Mouse (Mus musculus) C2C12 (cell line): ENCODE results near the gene Ap5b1. TPM values are rescaled to one million over a fixed set of nuclear protein-coding genes. Genes with fewer than 3 reads are reported as not detected.

ENCODE experiments used
- H3K27me3 ChIP-seq: one replicate; pipeline ENCODE4 v1.6.1; 2011; ENCODE audit not compliant: control insufficient read depth, insufficient read depth, insufficient read length
- H3K36me3 ChIP-seq: one replicate; pipeline ENCODE4 v1.6.1; 2011; ENCODE audit not compliant: control insufficient read depth, insufficient read depth
- H3K4me3 ChIP-seq: one replicate; pipeline ENCODE4 v1.5.1; 2011; ENCODE audit warnings: mild to moderate bottlenecking, control low read depth; ENCODE audit not compliant: poor library complexity, insufficient read depth, severe bottlenecking
- H3K79me2 ChIP-seq: one replicate; pipeline ENCODE4 v1.6.1; 2011; ENCODE audit not compliant: control insufficient read depth, insufficient read depth
- H3K79me3 ChIP-seq: one replicate; pipeline ENCODE4 v1.6.1; 2011; ENCODE audit warnings: low read depth, control low read depth
- H3ac ChIP-seq: one replicate; pipeline ENCODE3; 2011; ENCODE audit warnings: low read depth; ENCODE audit not compliant: control insufficient read depth, insufficient read length
- CEBPB ChIP-seq: IDR thresholded peaks from one replicate; pipeline ENCODE4 v1.6.1; 2011; ENCODE audit warnings: low read depth, mild to moderate bottlenecking, control low read depth, moderate library complexity
- CTCF ChIP-seq: IDR thresholded peaks from one replicate; pipeline ENCODE4 v1.5.1; 2011; ENCODE audit not compliant: control insufficient read depth, insufficient read depth, insufficient read length
- FOSL1 ChIP-seq: IDR thresholded peaks from one replicate; pipeline ENCODE4 v1.8.0; 2011; ENCODE audit warnings: mild to moderate bottlenecking, low read length; ENCODE audit not compliant: poor library complexity, insufficient read depth, severe bottlenecking
- MAX ChIP-seq: IDR thresholded peaks from one replicate; pipeline ENCODE4 v1.6.1; 2011; ENCODE audit warnings: mild to moderate bottlenecking, control low read depth
- MYOD1 ChIP-seq: IDR thresholded peaks from one replicate; pipeline ENCODE4 v1.6.1; 2011; ENCODE audit warnings: low read depth; ENCODE audit not compliant: control insufficient read depth, insufficient read length
- MYOG ChIP-seq: IDR thresholded peaks from one replicate; pipeline ENCODE4 v1.6.1; 2011; ENCODE audit not compliant: control insufficient read depth, insufficient read length; ENCODE audit errors: extremely low read depth
- USF1 ChIP-seq: IDR thresholded peaks from one replicate; pipeline ENCODE4 v1.6.1; 2011; ENCODE audit warnings: low read depth, mild to moderate bottlenecking, control low read depth, moderate library complexity
- polyA plus RNA-seq: library from polyadenylated mRNA; unstranded; fragments of >200 nt; fragmentation: generic; extraction: Trizol; gene quantifications from one replicate; pipeline ENCODE4 v1.2.1, GENCODE M21; 2012; ENCODE audit warnings: missing spikeins

The Ap5b1 gene
- polyA plus RNA-seq, 1 experiment, result 3.9 TPM

- Histone ChIP-seq H3K79me2 (peaks cover 36% of the 10 kb centered on the region), H3K79me3 (peaks cover 7% of the 10 kb centered on the region), H3K4me3 (no peak overlapping the region), H3ac (no peak overlapping the region), H3K27me3 (no peaks in the 10 kb centered on the region), H3K36me3 (peaks cover 56% of the 10 kb centered on the region)
- TF ChIP-seq MYOG (no peak), USF1 (no peak), MYOD1 (no peak), CTCF (no peak)
Measured at GRCm38 (mm10) chr19:5607705-5608410, 40.0 kb downstream of the Ap5b1 start.

DNA sequence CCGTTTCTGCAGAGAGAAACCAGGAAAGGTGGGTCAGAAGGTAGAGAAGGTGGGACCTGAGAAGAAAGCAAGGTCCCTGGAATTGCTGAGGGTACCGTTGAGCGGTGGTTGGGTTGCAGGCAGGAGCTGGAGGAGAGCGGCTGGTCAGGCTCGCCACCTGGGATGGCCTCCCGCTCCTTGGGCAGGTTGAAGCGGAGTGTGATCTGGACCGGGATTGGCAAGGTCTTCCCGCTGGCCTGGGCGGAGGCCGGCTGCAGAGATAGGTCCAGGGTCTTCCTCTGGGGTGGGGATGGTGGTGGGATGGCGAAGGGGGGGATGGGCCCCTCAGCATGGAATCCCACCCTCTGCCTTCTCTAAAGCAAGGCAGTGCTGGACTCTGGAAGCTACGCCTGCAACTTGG lies 40.9 kb downstream of the Ap5b1 start:
- Histone ChIP-seq H3K79me3 (peaks cover 3% of the 10 kb centered on the region), H3ac (no peak overlapping the region), H3K4me3 (peak overlapping the region; percentile 46), H3K36me3 (peaks cover 48% of the 10 kb centered on the region), H3K27me3 (no peaks in the 10 kb centered on the region), H3K79me2 (peaks cover 28% of the 10 kb centered on the region)
- TF ChIP-seq FOSL1 (no peak), USF1 (no peak), MYOD1 (no peak), MYOG (no peak), MAX (no peak), CEBPB (no peak), CTCF (no peak)

GRCm38 (mm10) chr19:5609171-5609546 lies 41.3 kb downstream of the Ap5b1 start:
- Histone ChIP-seq H3K79me2 (peaks cover 23% of the 10 kb centered on the region), H3K36me3 (peaks cover 44% of the 10 kb centered on the region), H3K27me3 (no peaks in the 10 kb centered on the region), H3K4me3 (peak overlapping the region; percentile 46), H3ac (peak overlapping the region; percentile 74), H3K79me3 (peaks cover 3% of the 10 kb centered on the region)
- TF ChIP-seq MYOG (no peak), CEBPB (no peak), MAX (no peak), CTCF (no peak), USF1 (no peak), MYOD1 (no peak), FOSL1 (no peak)

GRCm38 (mm10) chr19:5609547-5610404 lies 42.0 kb downstream of the Ap5b1 start, which contains the start of gene Kat5:
Gene Kat5, minus strand, starts transcription at chr19:5610237.
- H3K79me2 ChIP-seq, result peaks cover 21% of the 10 kb centered on the region
- H3K4me3 ChIP-seq, result peak within 1 kb of the TSS; percentile 46
- TF ChIP-seq USF1 (peak; percentile 98), FOSL1 (no peak)
- H3K79me3 ChIP-seq, result peaks cover 3% of the 10 kb centered on the region
- H3K27me3 ChIP-seq, result no peaks in the 10 kb centered on the region
- H3K36me3 ChIP-seq, result peaks cover 38% of the 10 kb centered on the region
- peak within 1 kb of the TSS; percentile 89 for H3ac ChIP-seq

DNA sequence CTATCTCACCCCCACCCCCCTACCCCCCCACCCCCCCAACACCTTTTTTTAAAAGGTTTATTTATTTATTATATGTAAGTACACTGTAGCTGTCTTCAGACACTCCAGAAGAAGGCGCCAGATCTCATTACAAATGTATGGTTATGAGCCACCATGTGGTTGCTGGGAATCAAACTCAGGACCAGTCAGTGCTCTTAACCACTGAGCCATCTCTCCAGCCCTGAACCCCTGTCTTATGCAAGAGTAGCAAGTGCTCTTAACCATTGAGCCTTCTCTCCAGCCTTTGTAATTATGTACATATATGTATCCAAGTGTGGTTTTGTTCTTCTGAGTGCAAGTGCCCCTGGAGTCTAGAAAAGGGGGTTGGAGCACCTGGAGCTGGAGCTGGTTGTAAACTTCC lies 44.1 kb downstream of the Ap5b1 start:
- Histone ChIP-seq H3K4me3 (no peak overlapping the region), H3ac (no peak overlapping the region), H3K36me3 (peaks cover 18% of the 10 kb centered on the region), H3K79me2 (peaks cover 21% of the 10 kb centered on the region), H3K27me3 (no peaks in the 10 kb centered on the region), H3K79me3 (peaks cover 3% of the 10 kb centered on the region)
- TF ChIP-seq CTCF (no peak), MYOG (no peak), CEBPB (no peak), MAX (no peak), MYOD1 (no peak), USF1 (no peak), FOSL1 (no peak)
